Mouse (Mus musculus) retina, embryonic 14.5 days (tissue): ENCODE results near the gene Inpp1.

Experiments used
- DNase-seq: peaks from one replicate; pipeline ENCODE4 v3.0.0-alpha.2; 2015; ENCODE audit warnings: low spot score

Inpp1 gene

GRCm38 (mm10) chr1:52792701-52793100, 24.8 kb downstream of the Inpp1 start:
- DNase-seq, result no peak

GRCm38 (mm10) chr1:52787254-52787653, 30.2 kb downstream of the Inpp1 start:
- no peak for DNase-seq

GRCm38 (mm10) chr1:52765176-52766111, 52.0 kb downstream of the Inpp1 start:
- DNase-seq, result no peak

- no peak for DNase-seq
Measured at GRCm38 (mm10) chr1:52763894-52764809, 53.3 kb downstream of the Inpp1 start.

GRCm38 (mm10) chr1:52758174-52758573, 59.3 kb downstream of the Inpp1 start:
- peak; percentile 46 for DNase-seq

GRCm38 (mm10) chr1:52754331-52754730, 63.2 kb downstream of the Inpp1 start:
- no peak for DNase-seq

GRCm38 (mm10) chr1:52753828-52754227, 63.7 kb downstream of the Inpp1 start:
- DNase-seq, result peak; percentile 52

- DNase-seq, result no peak
Measured at GRCm38 (mm10) chr1:52752706-52753105, 64.8 kb downstream of the Inpp1 start.

- DNase-seq, result no peak
Measured at GRCm38 (mm10) chr1:52751634-52752033, 65.9 kb downstream of the Inpp1 start.

- no peak for DNase-seq
Measured at GRCm38 (mm10) chr1:52749978-52750377, 67.5 kb downstream of the Inpp1 start.

- peak; percentile 81 for DNase-seq
Measured at GRCm38 (mm10) chr1:52748260-52748659, 69.2 kb downstream of the Inpp1 start.

GRCm38 (mm10) chr1:52742567-52742966, 74.9 kb downstream of the Inpp1 start:
- no peak for DNase-seq
